Mouse (Mus musculus): Measurements from ENCODE around the gene 9530053A07Rik. TPM values are rescaled to one million over a fixed set of nuclear protein-coding genes. Genes with fewer than 3 reads are reported as not detected.
"Not testable (repeated sequence)": the region's sequence is repeated elsewhere in the genome, so short reads cannot be mapped to it uniquely, and the experiment has no call there.

Gene 9530053A07Rik
- not detected in 2 replicates for polyA plus RNA-seq (2015; fragmentation: Nextera tagmentation; extraction: Ambion mirVana)

DNA sequence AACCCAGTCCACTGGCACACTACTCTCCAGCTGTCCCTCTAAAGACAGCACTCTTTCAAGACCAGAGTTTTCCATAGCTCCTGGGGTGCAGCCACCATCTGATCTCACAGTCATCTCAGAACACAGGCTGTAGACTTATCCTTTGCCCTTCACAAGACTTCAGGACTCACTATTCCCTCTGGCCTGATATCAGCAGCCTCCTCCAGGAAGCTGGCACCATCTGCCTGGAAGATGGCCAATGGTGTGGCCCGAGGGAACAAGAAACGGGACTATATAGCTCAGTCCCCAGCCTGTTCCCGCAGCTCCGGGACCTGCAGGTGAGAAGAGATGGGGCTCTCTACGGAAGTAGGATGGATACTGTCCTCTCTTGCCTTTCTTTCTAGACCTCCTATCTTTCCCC lies at the start of gene 9530053A07Rik:
9530053A07Rik (plus strand) TSS at position 301 of the 400 bp plus-strand sequence.
- Histone ChIP-seq H3K4me3 (replicated peaks) (no peak within 1 kb of the TSS), H3K4me1 (replicated peaks) (no peaks in the 10 kb centered on the region), H3K9me3 (replicated peaks) (no peaks in the 10 kb centered on the region), H3K27me3 (no peaks in the 10 kb centered on the region), H3K4me2 (no peak within 1 kb of the TSS), H3K9ac (no peak within 1 kb of the TSS), H3K36me3 (replicated peaks) (no peaks in the 10 kb centered on the region), H3K27ac (replicated peaks) (no peak within 1 kb of the TSS)
- 65% methylated on average over 5 of the region's 5 CpGs for WGBS (ENCODE audit: insufficient replicate concordance)
- no peak for ATAC-seq (ENCODE audit: insufficient read depth)

- no peak for ATAC-seq (ENCODE audit: insufficient read depth)
- Histone ChIP-seq H3K4me1 (replicated peaks) (no peaks in the 10 kb centered on the region), H3K4me3 (replicated peaks) (no peak overlapping the region), H3K36me3 (replicated peaks) (no peaks in the 10 kb centered on the region), H3K9ac (no peak overlapping the region), H3K9me3 (replicated peaks) (no peaks in the 10 kb centered on the region), H3K27me3 (no peaks in the 10 kb centered on the region), H3K4me2 (no peak overlapping the region), H3K27ac (replicated peaks) (no peak overlapping the region)
- 61% methylated on average over 7 of the region's 7 CpGs for WGBS (ENCODE audit: insufficient replicate concordance)
Observed at GRCm38 (mm10) chr7:28084215-28084614, 45.1 kb upstream of the 9530053A07Rik start.

- Histone ChIP-seq H3K9ac (no peak overlapping the region), H3K36me3 (replicated peaks) (no peaks in the 10 kb centered on the region), H3K27me3 (no peaks in the 10 kb centered on the region), H3K9me3 (replicated peaks) (no peaks in the 10 kb centered on the region), H3K4me2 (no peak overlapping the region), H3K27ac (replicated peaks) (no peak overlapping the region), H3K4me1 (replicated peaks) (no peaks in the 10 kb centered on the region), H3K4me3 (replicated peaks) (no peak overlapping the region)
- ATAC-seq (ENCODE audit: insufficient read depth): no peak
- 67% methylated on average over 16 of the region's 16 CpGs for WGBS (ENCODE audit: insufficient replicate concordance)
Observed at GRCm38 (mm10) chr7:28086236-28086635, 43.0 kb upstream of the 9530053A07Rik start.

GRCm38 (mm10) chr7:28093541-28093940 lies 35.7 kb upstream of the 9530053A07Rik start:
- no peaks in the 10 kb centered on the region for H3K27me3 ChIP-seq
- no peaks in the 10 kb centered on the region for H3K36me3 ChIP-seq (replicated peaks)
- H3K9ac ChIP-seq: no peak overlapping the region
- WGBS (ENCODE audit: insufficient replicate concordance): 44% methylated on average over 11 of the region's 11 CpGs
- H3K4me2 ChIP-seq: no peak overlapping the region
- no peak for ATAC-seq (ENCODE audit: insufficient read depth)
- no peaks in the 10 kb centered on the region for H3K4me1 ChIP-seq (replicated peaks)
- no peak overlapping the region for H3K27ac ChIP-seq (replicated peaks)
- H3K9me3 ChIP-seq (replicated peaks): no peaks in the 10 kb centered on the region
- H3K4me3 ChIP-seq (replicated peaks): no peak overlapping the region

DNA sequence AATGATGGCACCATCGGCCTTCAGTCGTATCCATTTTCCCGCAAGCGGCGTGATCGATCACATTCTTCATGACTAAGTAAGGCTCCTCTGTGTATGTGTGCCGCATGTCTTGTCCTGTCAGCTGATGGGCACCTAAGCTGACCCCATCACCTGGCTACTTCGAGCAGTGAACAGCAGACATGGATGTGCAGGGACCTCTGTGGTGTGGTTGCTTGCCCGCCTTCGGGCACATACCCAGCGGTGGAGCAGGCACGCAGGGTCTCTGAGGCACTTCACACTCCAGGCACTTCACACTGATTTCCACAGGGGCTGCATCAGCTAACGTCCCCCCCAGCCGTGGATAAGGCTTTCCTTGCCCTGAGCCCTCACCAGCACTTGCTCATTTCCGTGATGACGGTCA lies 30.2 kb upstream of the 9530053A07Rik start:
- Histone ChIP-seq H3K4me3 (replicated peaks) (no peak overlapping the region), H3K9me3 (replicated peaks) (no peaks in the 10 kb centered on the region), H3K36me3 (replicated peaks) (no peaks in the 10 kb centered on the region), H3K9ac (no peak overlapping the region), H3K27ac (replicated peaks) (no peak overlapping the region), H3K4me1 (replicated peaks) (no peaks in the 10 kb centered on the region), H3K4me2 (no peak overlapping the region), H3K27me3 (no peaks in the 10 kb centered on the region)
- 83% methylated on average over 16 of the region's 16 CpGs for WGBS (ENCODE audit: insufficient replicate concordance)
- no peak for ATAC-seq (ENCODE audit: insufficient read depth)

DNA sequence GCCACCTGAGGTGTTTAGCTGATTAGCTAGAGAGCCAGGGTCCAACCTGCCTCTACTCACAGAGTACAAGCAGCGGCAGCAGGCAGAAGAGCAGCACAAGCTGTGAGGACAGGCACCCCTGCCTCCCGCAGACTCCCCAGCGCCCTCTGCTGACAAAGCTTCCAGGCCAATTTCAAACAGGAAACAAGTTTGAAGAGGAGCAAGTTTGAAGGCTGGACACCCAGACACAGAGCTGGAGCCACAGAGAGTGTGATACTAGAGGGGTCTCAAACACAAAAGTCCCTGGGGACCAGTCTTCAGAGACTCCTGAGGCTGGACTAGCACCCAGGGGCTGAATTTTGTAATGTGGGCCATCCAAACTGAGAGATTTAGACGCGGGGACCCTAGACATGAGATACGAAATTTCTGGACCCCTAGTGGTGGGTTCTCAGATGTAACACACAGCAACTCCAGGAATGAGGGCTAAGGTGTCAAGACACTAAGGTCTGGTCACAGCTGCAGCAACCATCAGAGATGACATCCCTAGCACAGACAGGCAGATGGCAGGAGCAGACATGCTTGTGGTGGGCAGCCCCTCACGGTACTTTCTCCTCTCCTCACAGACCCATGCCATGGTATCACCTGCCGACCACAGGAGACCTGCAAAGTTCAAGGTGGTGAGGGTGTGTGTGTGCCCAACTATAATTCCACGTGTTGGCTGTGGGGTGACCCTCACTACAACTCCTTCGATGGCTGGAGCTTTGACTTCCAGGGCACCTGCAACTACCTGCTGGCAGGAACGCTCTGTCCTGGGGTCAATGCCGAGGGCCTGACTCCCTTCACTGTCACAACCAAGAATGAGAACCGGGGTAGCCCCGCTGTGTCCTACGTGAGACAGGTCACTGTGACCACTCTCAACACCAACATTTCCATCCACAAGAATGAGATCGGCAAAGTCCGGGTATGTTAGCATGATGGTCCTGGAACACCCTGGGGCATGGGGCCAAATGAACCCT lies 28.4 kb upstream of the 9530053A07Rik start:
- WGBS (ENCODE audit: insufficient replicate concordance): 52% methylated on average over 17 of the region's 17 CpGs
- H3K4me3 ChIP-seq (replicated peaks): no peak overlapping the region
- no peak for ATAC-seq (ENCODE audit: insufficient read depth)

DNA sequence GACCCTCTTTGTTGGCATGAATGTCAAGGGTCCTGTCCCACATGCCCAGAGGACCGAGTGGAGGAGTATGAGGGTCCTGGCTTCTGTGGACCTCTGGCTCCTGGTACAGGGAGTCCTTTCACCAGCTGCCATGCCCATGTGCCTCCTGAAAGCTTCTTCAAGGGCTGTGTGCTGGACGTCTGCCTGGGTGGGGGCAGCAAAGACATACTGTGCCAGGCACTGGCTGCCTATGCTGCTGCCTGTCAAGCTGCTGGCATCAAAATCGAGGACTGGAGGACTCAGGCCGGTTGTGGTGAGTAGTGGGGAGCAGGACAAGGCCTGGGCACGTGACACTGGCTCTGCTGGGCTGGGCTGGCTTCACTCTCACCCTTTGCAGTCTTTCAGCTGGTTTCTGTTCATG lies 26.3 kb upstream of the 9530053A07Rik start:
- H3K4me1 ChIP-seq (replicated peaks); H3K27ac ChIP-seq (replicated peaks); H3K9me3 ChIP-seq (replicated peaks); H3K4me3 ChIP-seq (replicated peaks); H3K4me2 ChIP-seq; ATAC-seq (ENCODE audit: insufficient read depth); H3K36me3 ChIP-seq (replicated peaks); H3K9ac ChIP-seq; H3K27me3 ChIP-seq: not testable (repeated sequence)
- WGBS (ENCODE audit: insufficient replicate concordance): 25% methylated on average over 5 of the region's 5 CpGs

More for the DNA sequence above, 28.4 kb upstream of the 9530053A07Rik start:
- Histone ChIP-seq H3K4me1 (replicated peaks) (no peaks in the 10 kb centered on the region), H3K9me3 (replicated peaks) (no peaks in the 10 kb centered on the region), H3K4me2 (no peak overlapping the region), H3K27me3 (peaks cover 8% of the 10 kb centered on the region; the same call in 1 of the 2 replicates), H3K9ac (no peak overlapping the region), H3K36me3 (replicated peaks) (no peaks in the 10 kb centered on the region), H3K27ac (replicated peaks) (no peak overlapping the region)

DNA sequence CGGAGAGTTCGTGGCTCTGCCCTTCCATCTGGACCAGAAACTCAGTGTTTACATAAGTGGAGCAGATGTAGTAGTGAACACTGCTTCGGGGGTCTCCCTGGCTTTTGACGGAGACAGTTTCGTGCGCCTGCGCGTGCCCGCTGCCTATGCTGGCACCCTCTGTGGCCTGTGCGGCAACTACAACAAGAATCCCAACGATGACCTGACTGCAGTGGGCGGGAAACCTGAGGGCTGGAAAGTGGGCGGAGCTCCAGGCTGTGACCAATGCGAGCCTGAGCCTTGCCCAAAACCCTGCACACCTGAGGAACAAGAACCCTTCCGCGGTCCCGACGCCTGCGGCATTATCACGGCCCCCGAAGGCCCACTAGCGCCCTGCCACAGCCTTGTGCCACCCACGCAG lies 24.6 kb upstream of the 9530053A07Rik start:
- H3K4me2 ChIP-seq: no peak overlapping the region

GRCm38 (mm10) chr7:28106241-28106640 lies 23.0 kb upstream of the 9530053A07Rik start:
- H3K27ac ChIP-seq (replicated peaks): no peak overlapping the region
- peaks cover 8% of the 10 kb centered on the region; the same call in 1 of the 2 replicates for H3K27me3 ChIP-seq
- no peak for ATAC-seq (ENCODE audit: insufficient read depth)
- no peak overlapping the region for H3K9ac ChIP-seq
- no peaks in the 10 kb centered on the region for H3K4me1 ChIP-seq (replicated peaks)
- no peaks in the 10 kb centered on the region for H3K36me3 ChIP-seq (replicated peaks)
- H3K4me2 ChIP-seq: no peak overlapping the region
- H3K4me3 ChIP-seq (replicated peaks): no peak overlapping the region
- 74% methylated on average over 11 of the region's 11 CpGs for WGBS (ENCODE audit: insufficient replicate concordance)
- H3K9me3 ChIP-seq (replicated peaks): no peaks in the 10 kb centered on the region

More for the DNA sequence above, 24.6 kb upstream of the 9530053A07Rik start:
- H3K27me3 ChIP-seq: peaks cover 8% of the 10 kb centered on the region; the same call in 1 of the 2 replicates
- no peaks in the 10 kb centered on the region for H3K9me3 ChIP-seq (replicated peaks)
- ATAC-seq (ENCODE audit: insufficient read depth): no peak
- no peak overlapping the region for H3K4me3 ChIP-seq (replicated peaks)
- H3K27ac ChIP-seq (replicated peaks): no peak overlapping the region
- WGBS (ENCODE audit: insufficient replicate concordance): 9% methylated on average over 23 of the region's 23 CpGs
- no peaks in the 10 kb centered on the region for H3K4me1 ChIP-seq (replicated peaks)
- no peaks in the 10 kb centered on the region for H3K36me3 ChIP-seq (replicated peaks)
- H3K9ac ChIP-seq: no peak overlapping the region

- no peak for ATAC-seq (ENCODE audit: insufficient read depth)
- H3K4me3 ChIP-seq (replicated peaks): no peak overlapping the region
- H3K9ac ChIP-seq: no peak overlapping the region
- WGBS (ENCODE audit: insufficient replicate concordance): 41% methylated on average over 2 of the region's 2 CpGs
- H3K9me3 ChIP-seq (replicated peaks): no peaks in the 10 kb centered on the region
- no peaks in the 10 kb centered on the region for H3K4me1 ChIP-seq (replicated peaks)
- H3K36me3 ChIP-seq (replicated peaks): no peaks in the 10 kb centered on the region
- no peak overlapping the region for H3K27ac ChIP-seq (replicated peaks)
- H3K27me3 ChIP-seq: no peaks in the 10 kb centered on the region
- no peak overlapping the region for H3K4me2 ChIP-seq
Observed at GRCm38 (mm10) chr7:28114648-28115047, 14.6 kb upstream of the 9530053A07Rik start.

DNA sequence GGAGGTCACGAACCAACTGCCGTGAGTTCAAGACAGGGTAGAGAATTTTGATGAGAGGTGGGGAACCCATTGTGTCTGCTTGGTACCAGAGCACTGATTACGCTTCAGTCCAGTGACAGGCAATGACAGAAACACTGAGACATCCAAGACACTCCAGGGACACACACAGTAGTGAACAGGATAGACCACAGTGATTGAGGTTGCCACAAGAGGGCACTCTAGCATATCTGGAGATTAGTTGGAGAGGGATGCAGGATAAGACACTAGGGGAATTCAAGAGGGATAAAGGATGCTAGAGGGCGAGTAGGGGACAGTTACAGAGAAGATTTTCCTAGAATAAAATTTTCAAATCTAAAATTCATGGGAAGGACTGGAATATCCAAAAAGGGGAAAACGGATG lies 8.3 kb downstream of the 9530053A07Rik start:
- Histone ChIP-seq H3K36me3 (replicated peaks) (no peaks in the 10 kb centered on the region), H3K27ac (replicated peaks) (no peak overlapping the region), H3K4me2 (no peak overlapping the region), H3K4me3 (replicated peaks) (no peak overlapping the region), H3K9ac (no peak overlapping the region), H3K9me3 (replicated peaks) (no peaks in the 10 kb centered on the region), H3K4me1 (replicated peaks) (no peaks in the 10 kb centered on the region), H3K27me3 (no peaks in the 10 kb centered on the region)
- ATAC-seq (ENCODE audit: insufficient read depth): no peak
- WGBS (ENCODE audit: insufficient replicate concordance): 41% methylated on average over 5 of the region's 5 CpGs
